Mouse (Mus musculus): ENCODE measurements at regions not wholly inside any gene's neighbourhood (a gene's known extent, or its start where the extent isn't known, plus 50 kb on each side); places are given as distances from the start of the nearest gene placed in this dataset.
"Not testable (repeated sequence)": the region's sequence is repeated elsewhere in the genome, so short reads cannot be mapped to it uniquely, and the experiment has no call there.

GRCm38 (mm10) chr6:70160442-70160841 lies 631.6 kb downstream of the Rpia start:
- no peak overlapping the region for H3K9ac ChIP-seq (ENCODE audit: low read depth, low read length)
- H3K27ac ChIP-seq (replicated peaks; ENCODE audit: low read depth, low read length): no peak overlapping the region
- no peaks in the 10 kb centered on the region for H3K4me1 ChIP-seq (ENCODE audit: control insufficient read depth, insufficient read depth, low read length)
- DNase-seq (ENCODE audit: low spot score) (no peak), ATAC-seq (ENCODE audit: low read depth) (no peak)
- no peak overlapping the region for H3K4me2 ChIP-seq (ENCODE audit: low read depth, low read length)
- H3K9me3 ChIP-seq (ENCODE audit: control insufficient read depth, low read length): no peaks in the 10 kb centered on the region
- H3K27me3 ChIP-seq (replicated peaks; ENCODE audit: control insufficient read depth, insufficient read depth, low read length): no peaks in the 10 kb centered on the region
- no peaks in the 10 kb centered on the region for H3K36me3 ChIP-seq (ENCODE audit: control insufficient read depth, insufficient read depth, low read length)
- H3K4me3 ChIP-seq (ENCODE audit: low read depth, low read length): no peak overlapping the region

DNA sequence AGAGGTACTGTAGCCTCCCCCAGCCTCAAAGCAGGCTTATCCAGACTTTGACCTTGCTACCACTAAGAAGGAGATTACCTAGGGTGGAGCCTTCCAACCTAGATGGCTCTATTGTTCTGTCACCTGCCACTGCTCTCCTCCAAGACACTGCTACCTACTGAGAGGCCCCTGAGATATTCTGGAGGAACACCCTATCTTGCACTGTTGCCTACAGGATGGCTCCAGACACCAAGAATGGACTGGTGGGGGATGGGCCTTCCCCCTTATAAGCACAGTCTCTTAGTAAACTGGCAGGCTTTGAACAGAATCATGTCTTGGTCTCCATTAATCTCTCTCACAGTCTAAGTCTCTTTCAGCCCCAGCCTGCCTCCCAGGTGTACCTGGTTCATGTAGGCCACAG lies 636.3 kb downstream of the Rpia start:
- not testable (repeated sequence) for DNase-seq (ENCODE audit: low spot score); H3K36me3 ChIP-seq (ENCODE audit: control insufficient read depth, insufficient read depth, low read length); H3K27me3 ChIP-seq (replicated peaks; ENCODE audit: control insufficient read depth, insufficient read depth, low read length); H3K4me2 ChIP-seq (ENCODE audit: low read depth, low read length); H3K27ac ChIP-seq (replicated peaks; ENCODE audit: low read depth, low read length); H3K4me1 ChIP-seq (ENCODE audit: control insufficient read depth, insufficient read depth, low read length); H3K4me3 ChIP-seq (ENCODE audit: low read depth, low read length); ATAC-seq (ENCODE audit: low read depth); H3K9me3 ChIP-seq (ENCODE audit: control insufficient read depth, low read length); H3K9ac ChIP-seq (ENCODE audit: low read depth, low read length)

DNA sequence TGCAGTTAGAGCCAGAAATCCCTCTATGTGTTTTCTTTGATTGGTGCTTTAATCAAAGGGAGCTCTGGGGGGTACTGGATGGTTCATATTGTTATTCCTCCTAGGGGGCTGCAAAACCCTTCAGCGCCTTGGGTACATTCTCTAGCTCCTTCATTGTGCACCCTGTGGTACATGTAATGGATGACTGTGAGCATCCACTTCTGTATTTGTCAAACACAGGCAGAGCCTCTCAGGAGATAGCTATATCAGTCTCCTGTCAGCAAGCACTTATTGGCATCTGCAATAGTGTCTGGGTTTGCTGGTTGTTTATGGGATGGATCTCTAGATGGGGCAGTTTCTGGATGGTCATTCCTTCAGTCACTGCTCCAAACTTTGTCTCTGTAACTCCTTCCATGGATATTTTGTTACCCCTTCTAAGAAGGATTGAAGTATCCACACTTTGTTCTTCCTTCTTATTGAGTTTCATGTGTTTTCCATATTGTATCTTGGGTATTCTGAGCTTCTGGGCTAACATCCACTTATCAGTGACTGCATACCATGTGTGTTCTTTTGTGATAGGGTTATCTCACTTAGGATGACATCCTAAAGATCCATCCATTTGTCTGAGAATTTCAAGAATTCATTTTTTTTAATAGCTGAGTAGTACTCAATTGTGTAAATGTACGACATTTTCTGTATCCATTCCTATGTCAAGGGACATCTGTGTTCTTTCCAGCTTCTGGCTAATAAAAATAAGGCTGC lies 640.8 kb downstream of the Rpia start:
- not testable (repeated sequence) for H3K36me3 ChIP-seq (ENCODE audit: control insufficient read depth, insufficient read depth, low read length); DNase-seq (ENCODE audit: low spot score); H3K4me3 ChIP-seq (ENCODE audit: low read depth, low read length); H3K27me3 ChIP-seq (replicated peaks; ENCODE audit: control insufficient read depth, insufficient read depth, low read length); H3K27ac ChIP-seq (replicated peaks; ENCODE audit: low read depth, low read length); ATAC-seq (ENCODE audit: low read depth); H3K4me2 ChIP-seq (ENCODE audit: low read depth, low read length); H3K9me3 ChIP-seq (ENCODE audit: control insufficient read depth, low read length); H3K4me1 ChIP-seq (ENCODE audit: control insufficient read depth, insufficient read depth, low read length); H3K9ac ChIP-seq (ENCODE audit: low read depth, low read length)
- WGBS: 88% methylated on average over 2 of the region's 2 CpGs

- DNase-seq (ENCODE audit: low spot score) (no peak), ATAC-seq (ENCODE audit: low read depth) (no peak)
- Histone ChIP-seq H3K27ac (replicated peaks; ENCODE audit: low read depth, low read length) (no peak overlapping the region), H3K4me3 (ENCODE audit: low read depth, low read length) (no peak overlapping the region), H3K27me3 (replicated peaks; ENCODE audit: control insufficient read depth, insufficient read depth, low read length) (no peaks in the 10 kb centered on the region), H3K36me3 (ENCODE audit: control insufficient read depth, insufficient read depth, low read length) (no peaks in the 10 kb centered on the region), H3K9ac (ENCODE audit: low read depth, low read length) (no peak overlapping the region), H3K4me2 (ENCODE audit: low read depth, low read length) (no peak overlapping the region), H3K9me3 (ENCODE audit: control insufficient read depth, low read length) (no peaks in the 10 kb centered on the region), H3K4me1 (ENCODE audit: control insufficient read depth, insufficient read depth, low read length) (no peaks in the 10 kb centered on the region)
Observed at GRCm38 (mm10) chr6:70146986-70147385, 645.0 kb downstream of the Rpia start.

DNA sequence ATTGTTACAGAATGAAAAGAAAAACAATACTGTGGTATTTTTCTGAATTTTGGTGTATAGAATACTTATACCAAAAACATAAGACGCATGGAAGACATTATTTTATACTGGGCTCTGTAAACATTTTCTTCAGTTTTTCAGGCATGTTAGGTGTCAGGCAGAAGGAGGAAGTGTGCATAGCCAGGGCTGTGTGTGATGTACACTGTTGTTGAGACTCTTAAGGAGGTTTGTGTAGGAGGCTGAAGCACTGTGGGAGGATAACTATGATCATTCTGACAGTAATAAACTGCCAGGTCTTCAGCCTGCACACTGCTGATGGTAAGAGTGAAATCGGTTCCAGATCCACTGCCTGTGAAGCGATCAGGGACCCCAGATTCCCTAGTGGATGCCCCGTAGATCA lies 648.7 kb downstream of the Rpia start:
- WGBS: 72% methylated on average over 4 of the region's 4 CpGs
- H3K9me3 ChIP-seq (ENCODE audit: control insufficient read depth, low read length); H3K27me3 ChIP-seq (replicated peaks; ENCODE audit: control insufficient read depth, insufficient read depth, low read length); H3K4me2 ChIP-seq (ENCODE audit: low read depth, low read length); H3K36me3 ChIP-seq (ENCODE audit: control insufficient read depth, insufficient read depth, low read length); H3K4me1 ChIP-seq (ENCODE audit: control insufficient read depth, insufficient read depth, low read length); H3K27ac ChIP-seq (replicated peaks; ENCODE audit: low read depth, low read length); DNase-seq (ENCODE audit: low spot score); ATAC-seq (ENCODE audit: low read depth); H3K9ac ChIP-seq (ENCODE audit: low read depth, low read length); H3K4me3 ChIP-seq (ENCODE audit: low read depth, low read length): not testable (repeated sequence)

- no peak for ATAC-seq (ENCODE audit: low read depth)
- no peak for DNase-seq (ENCODE audit: low spot score)
- WGBS: 79% methylated on average over 1 of the region's 1 CpGs
- Histone ChIP-seq H3K9me3 (ENCODE audit: control insufficient read depth, low read length) (no peaks in the 10 kb centered on the region), H3K9ac (ENCODE audit: low read depth, low read length) (no peak overlapping the region), H3K27ac (replicated peaks; ENCODE audit: low read depth, low read length) (no peak overlapping the region), H3K4me2 (ENCODE audit: low read depth, low read length) (no peak overlapping the region), H3K36me3 (ENCODE audit: control insufficient read depth, insufficient read depth, low read length) (no peaks in the 10 kb centered on the region), H3K4me1 (ENCODE audit: control insufficient read depth, insufficient read depth, low read length) (no peaks in the 10 kb centered on the region), H3K27me3 (replicated peaks; ENCODE audit: control insufficient read depth, insufficient read depth, low read length) (no peaks in the 10 kb centered on the region), H3K4me3 (ENCODE audit: low read depth, low read length) (no peak overlapping the region)
Observed at GRCm38 (mm10) chr6:70116811-70117210, 675.2 kb downstream of the Rpia start.

GRCm38 (mm10) chr6:70111892-70112291 lies 680.1 kb downstream of the Rpia start:
- Histone ChIP-seq H3K27me3 (replicated peaks; ENCODE audit: control insufficient read depth, insufficient read depth, low read length) (no peaks in the 10 kb centered on the region), H3K27ac (replicated peaks; ENCODE audit: low read depth, low read length) (no peak overlapping the region), H3K36me3 (ENCODE audit: control insufficient read depth, insufficient read depth, low read length) (no peaks in the 10 kb centered on the region), H3K4me3 (ENCODE audit: low read depth, low read length) (no peak overlapping the region), H3K4me2 (ENCODE audit: low read depth, low read length) (no peak overlapping the region), H3K4me1 (ENCODE audit: control insufficient read depth, insufficient read depth, low read length) (no peaks in the 10 kb centered on the region), H3K9me3 (ENCODE audit: control insufficient read depth, low read length) (no peaks in the 10 kb centered on the region), H3K9ac (ENCODE audit: low read depth, low read length) (no peak overlapping the region)
- DNase-seq (ENCODE audit: low spot score): no peak
- no peak for ATAC-seq (ENCODE audit: low read depth)

DNA sequence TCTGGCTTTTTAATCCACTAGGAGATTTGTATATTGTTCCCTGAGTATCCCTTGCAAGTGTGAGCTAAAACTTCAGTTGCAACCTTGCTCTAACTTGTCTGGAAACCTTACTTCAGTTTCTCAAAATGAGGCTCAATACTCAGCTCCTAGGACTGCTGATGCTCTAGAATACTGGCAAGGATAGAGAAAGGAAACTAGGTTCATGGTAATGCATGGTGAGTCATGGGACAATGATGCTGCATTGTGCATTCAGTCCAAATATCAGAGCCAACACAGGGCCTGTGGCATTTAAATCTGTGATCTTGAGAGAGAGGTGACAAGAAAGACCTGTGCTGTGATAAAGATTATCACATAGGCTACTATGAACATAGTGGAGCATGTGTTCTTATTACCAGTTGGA lies 682.6 kb downstream of the Rpia start:
- not testable (repeated sequence) for H3K9me3 ChIP-seq (ENCODE audit: control insufficient read depth, low read length); H3K4me3 ChIP-seq (ENCODE audit: low read depth, low read length); H3K27me3 ChIP-seq (replicated peaks; ENCODE audit: control insufficient read depth, insufficient read depth, low read length); H3K9ac ChIP-seq (ENCODE audit: low read depth, low read length); DNase-seq (ENCODE audit: low spot score); H3K36me3 ChIP-seq (ENCODE audit: control insufficient read depth, insufficient read depth, low read length); H3K27ac ChIP-seq (replicated peaks; ENCODE audit: low read depth, low read length); H3K4me1 ChIP-seq (ENCODE audit: control insufficient read depth, insufficient read depth, low read length); ATAC-seq (ENCODE audit: low read depth); H3K4me2 ChIP-seq (ENCODE audit: low read depth, low read length)

DNA sequence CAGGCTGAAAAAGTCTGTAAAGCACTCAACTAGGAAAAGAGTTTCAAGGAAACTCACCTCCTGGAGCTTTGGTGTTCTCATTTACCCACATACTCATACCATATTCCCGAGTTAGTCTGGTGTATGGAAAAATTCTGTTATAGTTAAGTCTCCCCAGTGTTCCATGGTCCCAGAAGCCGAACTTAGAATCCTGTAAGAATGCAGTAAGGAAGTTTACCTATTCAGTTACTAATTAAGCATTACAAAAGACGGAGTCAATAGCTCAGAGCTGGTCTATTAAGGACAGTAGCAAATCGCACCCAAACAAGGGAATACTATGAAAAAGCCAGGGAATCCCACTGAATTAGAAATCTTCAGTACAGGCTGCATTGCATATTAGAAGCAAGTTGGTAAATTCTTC lies 688.3 kb downstream of the Rpia start:
- DNase-seq (ENCODE audit: low spot score): no peak
- no peaks in the 10 kb centered on the region for H3K4me1 ChIP-seq (ENCODE audit: control insufficient read depth, insufficient read depth, low read length)
- ATAC-seq (ENCODE audit: low read depth): no peak
- H3K9ac ChIP-seq (ENCODE audit: low read depth, low read length): no peak overlapping the region
- no peaks in the 10 kb centered on the region for H3K9me3 ChIP-seq (ENCODE audit: control insufficient read depth, low read length)
- WGBS: 39% methylated on average over 4 of the region's 4 CpGs
- H3K36me3 ChIP-seq (ENCODE audit: control insufficient read depth, insufficient read depth, low read length): no peaks in the 10 kb centered on the region
- H3K27ac ChIP-seq (replicated peaks; ENCODE audit: low read depth, low read length): no peak overlapping the region
- no peaks in the 10 kb centered on the region for H3K27me3 ChIP-seq (replicated peaks; ENCODE audit: control insufficient read depth, insufficient read depth, low read length)
- H3K4me2 ChIP-seq (ENCODE audit: low read depth, low read length): no peak overlapping the region
- H3K4me3 ChIP-seq (ENCODE audit: low read depth, low read length): no peak overlapping the region
